Mouse (Mus musculus) myocyte (in vitro differentiated cells): ENCODE data around the gene Mrgpre. TPM values are rescaled to one million over a fixed set of nuclear protein-coding genes. Genes with fewer than 3 reads are reported as not detected.

Experiments used
- H3K27me3 ChIP-seq: one replicate; pipeline ENCODE4 v1.6.1; 2011; ENCODE audit not compliant: control insufficient read depth, insufficient read depth, insufficient read length
- H3K36me3 ChIP-seq: one replicate; pipeline ENCODE4 v1.6.1; 2011; ENCODE audit not compliant: control insufficient read depth, insufficient read depth
- H3K4me2 ChIP-seq: one replicate; pipeline ENCODE4 v1.6.1; 2011; ENCODE audit warnings: low read depth, control low read depth
- H3K4me3 ChIP-seq: one replicate; pipeline ENCODE4 v1.5.1; 2011; ENCODE audit warnings: mild to moderate bottlenecking, control low read depth, moderate library complexity
- H3K79me2 ChIP-seq: one replicate; pipeline ENCODE4 v1.6.1; 2011; ENCODE audit not compliant: control insufficient read depth, insufficient read depth
- H3ac ChIP-seq: one replicate; pipeline ENCODE4 v1.6.1; 2011; ENCODE audit not compliant: control insufficient read depth, insufficient read length
- CEBPB ChIP-seq: IDR thresholded peaks from 2 replicates; pipeline ENCODE4 v1.6.1; 2011; ENCODE audit warnings: mild to moderate bottlenecking, moderate library complexity; ENCODE audit not compliant: poor library complexity, insufficient read depth, severe bottlenecking
- E2F4 ChIP-seq: IDR thresholded peaks from one replicate; pipeline ENCODE4 v1.6.1; 2011; ENCODE audit warnings: mild to moderate bottlenecking, control low read depth, moderate library complexity; ENCODE audit not compliant: insufficient read depth
- MAX ChIP-seq: IDR thresholded peaks from one replicate; pipeline ENCODE4 v1.6.1; 2011; ENCODE audit warnings: low read depth, mild to moderate bottlenecking, control low read depth
- MYOD1 ChIP-seq, 3 experiments: IDR thresholded peaks; one replicate each; pipeline ENCODE4 v1.6.1; 2011; ENCODE audit warnings: control low read depth in 2 of 3, low read depth in 2 of 3, mild to moderate bottlenecking in 2 of 3, moderate library complexity in 1 of 3; ENCODE audit not compliant: insufficient read length in 2 of 3, control insufficient read depth in 1 of 3
- MYOG ChIP-seq, 3 experiments: IDR thresholded peaks; one replicate each; pipeline ENCODE4 v1.6.1; 2011; ENCODE audit warnings: control low read depth in 2 of 3, low read depth in 2 of 3, mild to moderate bottlenecking in 2 of 3; ENCODE audit not compliant: insufficient read length in 2 of 3, control insufficient read depth in 1 of 3, insufficient read depth in 1 of 3
- POLR2A ChIP-seq: IDR thresholded peaks from one replicate; pipeline ENCODE4 v1.6.1; 2011; ENCODE audit warnings: low read depth, mild to moderate bottlenecking, control low read depth, moderate library complexity; ENCODE audit not compliant: insufficient read length
- POLR2AphosphoS2 ChIP-seq: IDR thresholded peaks from one replicate; pipeline ENCODE4 v1.6.1; 2011; ENCODE audit warnings: low read depth, control low read depth; ENCODE audit not compliant: insufficient read length
- REST ChIP-seq: IDR thresholded peaks from one replicate; pipeline ENCODE4 v1.6.1; 2011; ENCODE audit warnings: mild to moderate bottlenecking, control low read depth, moderate library complexity; ENCODE audit not compliant: insufficient read depth, insufficient read length
- SRF ChIP-seq: IDR thresholded peaks from one replicate; pipeline ENCODE4 v1.6.1; 2011; ENCODE audit warnings: low read depth; ENCODE audit not compliant: control insufficient read depth, insufficient read length
- TCF12 ChIP-seq: IDR thresholded peaks from one replicate; pipeline ENCODE4 v1.6.1; 2011; ENCODE audit warnings: mild to moderate bottlenecking, control low read depth; ENCODE audit not compliant: poor library complexity, insufficient read depth, severe bottlenecking
- TCF3 ChIP-seq: IDR thresholded peaks from one replicate; pipeline ENCODE4 v1.6.1; 2011; ENCODE audit warnings: low read depth, control low read depth; ENCODE audit not compliant: insufficient read length
- USF1 ChIP-seq: IDR thresholded peaks from one replicate; pipeline ENCODE4 v1.6.1; 2011; ENCODE audit warnings: low read depth, mild to moderate bottlenecking, control low read depth, moderate library complexity
- polyA plus RNA-seq: library from polyadenylated mRNA; unstranded; fragments of >200 nt; fragmentation: generic; extraction: Trizol; gene quantifications from one replicate; pipeline ENCODE4 v1.2.1, GENCODE M21; 2012; ENCODE audit warnings: missing spikeins

Mrgpre gene
- polyA plus RNA-seq, 1 experiment: 1.9 TPM

DNA sequence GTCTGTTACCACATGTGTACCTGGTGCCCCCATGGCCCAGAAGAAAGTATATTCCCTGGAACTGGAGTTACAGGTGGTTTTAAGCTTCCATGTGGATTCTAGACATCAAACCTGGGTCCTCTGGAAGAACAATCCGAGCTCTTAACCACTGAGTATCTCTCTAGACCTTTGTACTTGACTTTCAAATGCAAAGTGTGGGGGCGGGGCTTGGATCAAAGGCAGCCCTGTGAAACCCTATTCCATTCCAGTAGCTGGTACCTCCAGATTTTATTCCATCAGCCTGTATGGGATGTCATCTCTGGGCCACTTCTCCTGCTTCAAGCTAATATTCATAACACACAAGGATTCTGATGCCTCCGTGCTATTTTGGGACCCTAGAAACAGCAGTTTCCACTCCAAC is 8.2 kb downstream of the Mrgpre start:
- Histone ChIP-seq H3K36me3 (no peaks in the 10 kb centered on the region), H3K27me3 (no peaks in the 10 kb centered on the region), H3K79me2 (no peaks in the 10 kb centered on the region), H3ac (no peak overlapping the region), H3K4me3 (no peak overlapping the region), H3K4me2 (no peak overlapping the region)
- no peak for TF ChIP-seq MAX
- TF ChIP-seq TCF12: no peak
- no peak for TF ChIP-seq POLR2A
- TF ChIP-seq POLR2AphosphoS2: no peak
- no peak for TF ChIP-seq CEBPB
- TF ChIP-seq E2F4: no peak
- no peak for TF ChIP-seq REST
- TF ChIP-seq MYOG (IDR thresholded peaks at IDR 0.05; ENCODE audit: control insufficient read depth in 1 of 3, insufficient read depth in 1 of 3, insufficient read length in 2 of 3, low read depth in 2 of 3): no peak
- no peak for TF ChIP-seq SRF
- no peak for TF ChIP-seq USF1
- no peak for TF ChIP-seq TCF3
- no peak for TF ChIP-seq MYOD1 (IDR thresholded peaks at IDR 0.05; ENCODE audit: control insufficient read depth in 1 of 3, insufficient read length in 2 of 3, low read depth in 2 of 3)

GRCm38 (mm10) chr7:143769461-143769860 is 14.8 kb downstream of the Mrgpre start:
- H3ac ChIP-seq: no peak overlapping the region
- no peak for TF ChIP-seq MYOD1 (IDR thresholded peaks at IDR 0.05; ENCODE audit: control insufficient read depth in 1 of 3, insufficient read length in 2 of 3, low read depth in 2 of 3)
- no peak for TF ChIP-seq TCF3
- TF ChIP-seq REST: no peak
- no peak for TF ChIP-seq MYOG (IDR thresholded peaks at IDR 0.05; ENCODE audit: control insufficient read depth in 1 of 3, insufficient read depth in 1 of 3, insufficient read length in 2 of 3, low read depth in 2 of 3)
- TF ChIP-seq TCF12: no peak
- no peak for TF ChIP-seq SRF
- no peak for TF ChIP-seq POLR2A
- H3K4me2 ChIP-seq: no peak overlapping the region
- H3K4me3 ChIP-seq: no peak overlapping the region
- H3K79me2 ChIP-seq: no peaks in the 10 kb centered on the region
- H3K27me3 ChIP-seq: peaks cover 8% of the 10 kb centered on the region
- H3K36me3 ChIP-seq: no peaks in the 10 kb centered on the region

DNA sequence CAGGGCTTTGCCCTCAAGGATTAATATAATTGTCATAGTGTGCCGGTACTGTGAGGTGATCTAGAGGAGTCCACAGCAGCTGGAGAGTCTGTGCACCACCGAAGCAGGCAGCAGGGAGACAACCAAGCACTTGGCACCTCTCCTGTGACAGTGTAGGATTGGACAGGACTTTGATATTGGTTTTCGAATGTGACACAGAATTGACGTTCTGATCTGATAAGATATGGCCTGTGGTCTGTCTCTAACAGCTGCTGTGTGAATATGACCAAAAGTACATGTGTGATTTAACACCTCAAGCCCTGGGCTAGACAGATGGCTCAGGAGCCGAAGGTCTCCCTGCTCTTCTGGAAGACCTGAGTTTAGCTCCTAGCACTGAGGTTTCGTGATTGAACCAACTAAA is 16.0 kb downstream of the Mrgpre start:
- Histone ChIP-seq H3K27me3 (peaks cover 8% of the 10 kb centered on the region), H3K36me3 (no peaks in the 10 kb centered on the region), H3ac (no peak overlapping the region), H3K79me2 (no peaks in the 10 kb centered on the region), H3K4me2 (no peak overlapping the region), H3K4me3 (no peak overlapping the region)
- TF ChIP-seq POLR2AphosphoS2 (no peak), REST (no peak), TCF12 (no peak), MYOD1 (IDR thresholded peaks at IDR 0.05; ENCODE audit: control insufficient read depth in 1 of 3, insufficient read length in 2 of 3, low read depth in 2 of 3) (no peak), CEBPB (no peak), E2F4 (no peak), SRF (no peak), MYOG (IDR thresholded peaks at IDR 0.05; ENCODE audit: control insufficient read depth in 1 of 3, insufficient read depth in 1 of 3, insufficient read length in 2 of 3, low read depth in 2 of 3) (no peak), TCF3 (no peak), POLR2A (no peak), USF1 (no peak), MAX (no peak)

DNA sequence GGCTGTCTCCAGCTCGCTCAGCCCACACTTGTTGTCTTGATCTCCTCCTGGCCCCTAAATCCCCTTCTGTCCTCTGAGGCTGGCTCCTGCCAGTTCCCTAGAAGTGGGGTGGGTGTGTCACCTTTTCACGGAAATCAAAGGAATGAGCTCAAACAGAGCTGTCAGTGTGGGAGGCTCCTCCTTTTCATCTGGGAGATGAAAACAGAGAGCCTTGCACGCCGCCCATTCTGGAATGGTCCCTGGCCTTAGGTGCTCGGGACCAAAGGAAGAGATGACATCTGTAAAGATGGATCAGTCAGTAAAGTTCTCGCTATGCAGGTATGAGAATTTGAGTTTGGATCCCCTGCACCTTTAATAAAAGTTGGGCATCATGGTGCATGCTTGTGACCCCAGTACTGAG is 17.4 kb downstream of the Mrgpre start, which contains the start of gene Mrgprg:
Mrgprg (minus strand) TSS at position 101 of the 400 bp plus-strand sequence.
- Histone ChIP-seq H3K4me3 (no peak within 1 kb of the TSS), H3K36me3 (no peaks in the 10 kb centered on the region), H3K4me2 (no peak within 1 kb of the TSS), H3ac (no peak within 1 kb of the TSS), H3K79me2 (no peaks in the 10 kb centered on the region), H3K27me3 (peaks cover 8% of the 10 kb centered on the region)
- TF ChIP-seq USF1 (no peak), CEBPB (no peak), POLR2AphosphoS2 (no peak), SRF (no peak), MAX (no peak), POLR2A (no peak), MYOG (IDR thresholded peaks at IDR 0.05; ENCODE audit: control insufficient read depth in 1 of 3, insufficient read depth in 1 of 3, insufficient read length in 2 of 3, low read depth in 2 of 3) (no peak), TCF12 (no peak), E2F4 (no peak), TCF3 (no peak), REST (no peak), MYOD1 (IDR thresholded peaks at IDR 0.05; ENCODE audit: control insufficient read depth in 1 of 3, insufficient read length in 2 of 3, low read depth in 2 of 3) (no peak)

- H3K4me2 ChIP-seq: no peak overlapping the region
- no peaks in the 10 kb centered on the region for H3K36me3 ChIP-seq
- H3K27me3 ChIP-seq: peaks cover 8% of the 10 kb centered on the region
- no peak overlapping the region for H3ac ChIP-seq
- no peaks in the 10 kb centered on the region for H3K79me2 ChIP-seq
- TF ChIP-seq MAX (no peak), TCF3 (no peak), CEBPB (no peak), REST (no peak), MYOD1 (IDR thresholded peaks at IDR 0.05; ENCODE audit: control insufficient read depth in 1 of 3, insufficient read length in 2 of 3, low read depth in 2 of 3) (no peak), SRF (no peak), TCF12 (no peak), POLR2AphosphoS2 (no peak), POLR2A (no peak), MYOG (IDR thresholded peaks at IDR 0.05; ENCODE audit: control insufficient read depth in 1 of 3, insufficient read depth in 1 of 3, insufficient read length in 2 of 3, low read depth in 2 of 3) (no peak), E2F4 (no peak), USF1 (no peak)
- H3K4me3 ChIP-seq: no peak overlapping the region
Measured at GRCm38 (mm10) chr7:143764876-143765530, 19.3 kb downstream of the Mrgpre start.
